Mouse (Mus musculus) right cerebral cortex, adult 2 months (tissue): ENCODE measurements around the gene Ano6.

Experiments used
- DNase-seq, 2 experiments: peaks; one replicate each; pipeline ENCODE4 v3.0.0; 2021 to 2022; ENCODE audit warnings: low spot score in 2 of 2

The Ano6 gene

GRCm38 (mm10) chr15:95922558-95922957 lies 131.9 kb downstream of the Ano6 start:
- DNase-seq = no peak

GRCm38 (mm10) chr15:95925334-95925986 lies 134.8 kb downstream of the Ano6 start:
- no peak for DNase-seq

- no peak for DNase-seq
Observed at GRCm38 (mm10) chr15:95929087-95929486, 138.4 kb downstream of the Ano6 start.

GRCm38 (mm10) chr15:95931013-95931775 lies 140.6 kb downstream of the Ano6 start:
- DNase-seq = peak; percentile 61 to 70

- peak; percentile 61 to 76 for DNase-seq
Observed at GRCm38 (mm10) chr15:95932358-95932757, 141.7 kb downstream of the Ano6 start.

GRCm38 (mm10) chr15:95935141-95935540 lies 144.5 kb downstream of the Ano6 start:
- peak; percentile 56 to 63 for DNase-seq

- no peak for DNase-seq
Observed at GRCm38 (mm10) chr15:95943470-95943869, 152.8 kb downstream of the Ano6 start.

GRCm38 (mm10) chr15:95944299-95944698 lies 153.7 kb downstream of the Ano6 start:
- no peak for DNase-seq

GRCm38 (mm10) chr15:95945951-95946708 lies 155.5 kb downstream of the Ano6 start:
- DNase-seq = no peak

- DNase-seq = no peak
Observed at GRCm38 (mm10) chr15:95948411-95948810, 157.8 kb downstream of the Ano6 start.

GRCm38 (mm10) chr15:95949336-95949735 lies 158.7 kb downstream of the Ano6 start:
- no peak for DNase-seq

- no peak for DNase-seq
Observed at GRCm38 (mm10) chr15:95951497-95951896, 160.9 kb downstream of the Ano6 start.

GRCm38 (mm10) chr15:95956692-95957091 lies 166.0 kb downstream of the Ano6 start:
- DNase-seq = no peak

- DNase-seq = no peak
Observed at GRCm38 (mm10) chr15:95962411-95963123, 171.9 kb downstream of the Ano6 start.

- DNase-seq = no peak
Observed at GRCm38 (mm10) chr15:95963124-95963482, 172.5 kb downstream of the Ano6 start.

- DNase-seq = no peak
Observed at GRCm38 (mm10) chr15:95963533-95964250, 173.0 kb downstream of the Ano6 start.

GRCm38 (mm10) chr15:95964251-95964561 lies 173.6 kb downstream of the Ano6 start:
- no peak for DNase-seq

GRCm38 (mm10) chr15:95966979-95967378 lies 176.3 kb downstream of the Ano6 start:
- DNase-seq = no peak

GRCm38 (mm10) chr15:95967516-95968196 lies 177.0 kb downstream of the Ano6 start:
- no peak for DNase-seq

GRCm38 (mm10) chr15:95969596-95969995 lies 179.0 kb downstream of the Ano6 start:
- DNase-seq = no peak

- DNase-seq = no peak
Observed at GRCm38 (mm10) chr15:95970176-95970575, 179.5 kb downstream of the Ano6 start.
